Mouse (Mus musculus) kidney, adult 18-20 months (tissue): ENCODE results near the gene Rab31.

Experiments
- DNase-seq: peaks from one replicate; pipeline ENCODE4 v3.0.0; 2021

Gene Rab31

DNA sequence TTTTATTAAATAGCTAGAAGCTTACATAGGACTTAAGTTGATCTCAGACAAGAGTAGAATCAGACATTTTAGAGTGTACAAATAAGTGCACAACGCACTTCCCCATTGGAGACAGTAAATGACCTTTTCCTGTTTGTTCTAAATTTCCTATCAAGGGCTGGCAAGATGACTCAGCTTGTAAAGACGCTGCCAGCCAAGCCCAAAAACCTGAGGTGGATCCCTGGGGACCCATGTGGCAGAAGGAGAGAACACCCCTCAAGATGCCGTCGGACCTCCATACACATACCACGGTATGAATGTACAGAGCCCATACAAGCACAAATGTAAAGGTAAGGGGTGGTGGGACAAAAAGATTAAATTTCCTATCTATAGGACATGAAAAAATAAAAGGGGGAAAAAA, 35.4 kb downstream of the Rab31 start:
- no peak for DNase-seq

DNA sequence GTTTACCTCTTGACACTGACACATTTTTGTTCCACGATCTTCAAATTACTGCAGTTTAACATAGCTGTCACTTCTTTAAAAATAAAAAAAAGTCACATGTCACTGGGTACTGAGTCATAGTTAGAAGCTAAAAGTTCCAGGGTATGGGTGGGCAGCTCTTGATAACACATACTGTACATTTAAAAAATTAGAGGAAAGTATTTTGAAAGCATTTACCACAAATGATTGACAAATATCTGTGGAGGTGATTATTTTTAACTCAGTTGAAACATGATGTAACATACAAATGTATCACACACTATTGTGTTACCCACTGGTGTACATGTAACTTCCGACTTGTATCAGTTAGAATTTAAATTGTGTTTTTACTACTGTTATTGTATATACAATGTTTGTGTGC, 37.5 kb downstream of the Rab31 start:
- no peak for DNase-seq

GRCm38 (mm10) chr17:65732666-65733065, 39.9 kb downstream of the Rab31 start:
- no peak for DNase-seq

DNA sequence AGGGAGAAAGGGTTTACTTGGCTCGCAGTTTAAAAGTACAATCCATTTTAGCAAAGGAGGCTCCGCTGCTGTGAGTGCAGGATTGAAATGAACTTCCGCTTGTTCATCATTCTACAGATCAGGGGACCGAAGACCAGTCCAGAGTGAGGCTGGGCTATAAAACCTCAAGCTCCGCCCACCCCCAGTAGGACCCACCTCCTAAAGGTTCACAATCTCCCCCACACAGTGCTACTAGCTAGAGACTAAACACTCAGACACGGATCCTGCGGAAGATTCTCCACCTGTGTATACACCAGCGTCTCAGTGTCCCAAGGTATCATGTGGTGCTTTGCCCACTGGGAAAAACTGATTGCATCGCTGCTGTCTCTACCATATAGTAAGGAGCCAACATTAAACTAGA, 40.8 kb downstream of the Rab31 start:
- no peak for DNase-seq

DNA sequence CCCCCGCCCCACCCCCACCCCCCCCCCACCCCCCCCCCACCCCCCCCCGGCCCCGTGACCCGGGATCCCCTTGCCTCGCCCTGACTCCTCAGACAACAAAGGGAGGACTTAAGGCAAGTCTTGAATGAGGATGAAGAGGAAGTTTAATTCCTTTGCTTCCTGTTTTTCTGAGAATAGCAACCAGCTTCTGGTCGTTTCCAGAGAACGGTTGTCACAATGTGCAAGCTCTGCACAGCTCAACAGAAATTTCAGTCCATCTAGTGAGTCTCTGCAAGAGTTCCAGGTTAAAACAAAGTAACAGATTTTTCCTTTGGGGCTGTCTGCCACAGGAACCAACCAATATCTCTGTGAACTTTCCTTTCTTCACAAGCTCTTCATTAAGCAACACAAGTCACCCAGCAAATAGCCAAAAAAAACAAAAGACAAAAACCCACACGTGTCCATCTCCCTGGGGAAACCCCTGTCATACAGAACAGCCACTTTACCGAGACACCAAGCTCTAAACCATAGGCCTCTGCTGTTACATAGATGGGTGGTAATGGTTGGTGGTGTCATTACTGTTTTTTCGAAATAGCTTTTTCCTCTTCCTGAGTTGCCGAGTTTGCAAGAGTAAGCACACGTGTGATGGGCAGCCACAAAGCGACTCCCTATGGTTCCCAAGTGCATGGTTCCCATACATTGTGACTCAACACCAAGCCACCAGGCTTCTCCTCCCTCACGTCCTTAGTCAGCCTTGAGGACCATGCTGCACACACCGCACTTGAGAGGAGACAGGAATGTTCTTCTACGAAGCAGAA, 42.4 kb downstream of the Rab31 start:
- DNase-seq, result no peak

DNA sequence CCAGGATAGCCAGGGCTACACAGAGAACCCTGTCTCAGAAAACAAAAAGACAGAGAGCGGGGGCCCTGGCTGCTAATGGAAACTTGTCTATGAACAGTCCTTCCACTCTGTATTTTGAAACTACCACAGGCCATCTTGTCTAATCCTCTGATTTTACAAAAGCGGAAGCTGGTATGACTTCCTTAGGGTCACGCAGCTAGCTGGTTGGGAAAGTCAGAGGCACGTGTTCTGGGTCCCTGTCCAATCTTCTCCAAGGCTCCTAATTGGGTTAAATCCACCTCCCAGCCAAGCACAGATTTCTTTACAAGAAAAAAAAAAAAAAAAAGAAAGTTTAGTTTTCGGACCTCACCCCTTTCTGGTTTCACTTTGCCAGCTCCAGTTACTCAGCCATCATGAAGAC, 45.8 kb downstream of the Rab31 start:
- DNase-seq, result no peak

DNA sequence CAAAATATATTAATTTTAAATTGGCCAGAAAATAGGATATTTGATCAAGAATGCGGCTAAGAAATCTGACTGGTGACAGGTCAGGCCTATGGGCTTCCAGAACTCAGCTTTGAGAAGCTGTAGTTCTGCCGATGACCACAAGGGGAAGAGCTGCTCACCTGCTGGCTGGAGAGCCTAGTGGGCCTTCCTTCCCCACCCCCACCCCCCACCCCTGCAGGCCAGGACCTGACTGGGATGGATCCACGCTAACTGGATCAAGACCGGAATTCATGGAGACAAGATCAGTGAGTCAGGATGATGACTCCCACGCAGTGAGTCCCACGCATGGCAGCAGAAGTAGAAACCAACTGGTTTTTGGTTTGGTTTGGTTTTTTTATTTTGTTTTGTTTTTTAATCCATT, 46.3 kb downstream of the Rab31 start:
- DNase-seq, result no peak

- DNase-seq, result no peak
These were observed 46.7 kb downstream of the Rab31 start for GRCm38 (mm10) chr17:65725814-65726213.

GRCm38 (mm10) chr17:65725381-65725780, 47.2 kb downstream of the Rab31 start:
- no peak for DNase-seq

DNA sequence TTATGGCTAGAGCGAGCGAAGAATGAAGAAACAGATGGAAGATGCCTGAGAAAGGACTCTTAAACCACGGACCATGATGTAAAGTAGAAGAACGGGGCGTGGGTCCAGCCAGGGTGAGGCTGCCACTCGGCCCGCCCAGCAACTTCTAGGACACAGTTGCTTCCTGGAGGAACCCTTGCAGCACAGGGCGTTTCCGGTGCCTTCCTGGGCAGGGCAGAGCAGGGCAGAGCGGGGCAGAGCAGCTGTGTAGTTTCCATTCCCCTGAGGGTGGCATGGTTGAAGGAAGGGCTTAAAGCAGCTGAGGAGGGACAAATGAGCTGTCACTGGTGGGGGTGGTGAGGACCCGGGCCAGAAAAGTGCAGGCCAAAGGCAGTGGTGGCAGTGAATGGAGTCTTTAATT, 48.3 kb downstream of the Rab31 start:
- peak; percentile 24 for DNase-seq

GRCm38 (mm10) chr17:65723633-65724032, 48.9 kb downstream of the Rab31 start:
- DNase-seq, result peak; percentile 47

GRCm38 (mm10) chr17:65721330-65721729, 51.2 kb downstream of the Rab31 start:
- no peak for DNase-seq

DNA sequence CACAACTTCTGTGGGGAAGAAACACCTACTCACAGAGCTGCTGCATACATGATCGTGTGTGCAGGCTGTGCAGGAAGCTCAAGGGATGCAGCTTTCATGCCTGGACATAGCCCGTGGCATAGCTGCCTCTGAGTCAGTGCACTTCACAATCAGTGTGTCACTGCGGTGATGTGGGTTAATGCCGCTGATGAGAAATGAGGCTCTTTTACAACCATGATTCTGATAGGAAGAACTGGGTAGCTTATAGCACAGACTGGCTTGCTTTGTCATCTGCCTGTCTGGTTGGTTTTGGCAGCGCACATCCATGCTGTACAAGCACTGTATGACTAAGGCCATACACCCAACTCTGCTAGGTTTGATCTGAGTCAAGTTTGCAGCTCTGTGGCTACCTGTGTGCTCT, 52.7 kb downstream of the Rab31 start:
- DNase-seq, result no peak

DNA sequence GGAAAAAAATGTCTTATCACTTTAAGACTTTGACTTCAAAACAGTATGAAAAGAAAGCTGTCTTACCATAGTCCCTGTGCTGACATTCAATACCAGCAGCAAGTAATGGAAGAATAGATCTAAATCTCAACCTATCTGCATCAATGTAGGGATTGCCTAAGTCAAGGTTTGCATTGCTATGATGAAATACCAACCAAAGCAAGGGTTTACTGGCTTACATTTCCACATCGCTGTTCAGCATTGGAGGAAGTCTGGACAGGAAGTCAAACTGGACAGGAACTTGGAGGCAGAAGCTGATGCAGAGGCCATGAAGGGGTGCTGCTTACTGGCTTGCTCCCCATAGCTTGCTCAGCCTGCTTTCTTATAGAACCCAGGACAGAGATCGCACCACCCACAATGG, 54.0 kb downstream of the Rab31 start:
- no peak for DNase-seq

- no peak for DNase-seq
These were observed 54.8 kb downstream of the Rab31 start for GRCm38 (mm10) chr17:65717658-65718199.

- DNase-seq, result no peak
These were observed 58.5 kb downstream of the Rab31 start for GRCm38 (mm10) chr17:65714060-65714459.

GRCm38 (mm10) chr17:65712861-65713535, 59.6 kb downstream of the Rab31 start:
- no peak for DNase-seq

GRCm38 (mm10) chr17:65711779-65712178, 60.8 kb downstream of the Rab31 start:
- no peak for DNase-seq

DNA sequence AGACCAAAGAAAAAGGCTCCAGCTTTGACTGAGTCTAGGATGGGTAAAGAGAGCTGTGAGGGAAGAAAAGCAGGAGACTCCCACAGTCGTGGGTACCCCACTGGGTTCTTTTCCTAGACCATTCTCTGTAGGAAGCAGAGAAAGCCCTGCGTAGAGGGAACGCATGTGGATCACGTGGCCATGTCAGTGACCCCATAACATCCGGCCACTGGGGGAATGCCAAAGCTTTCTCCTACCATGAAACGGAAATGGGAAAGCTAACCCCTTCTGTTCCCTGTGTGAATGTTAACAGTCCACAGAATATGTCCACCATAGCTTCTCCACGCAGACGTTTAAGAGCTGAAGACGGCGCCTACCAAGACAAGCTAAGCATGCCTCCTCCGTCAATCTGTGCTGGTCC, 62.0 kb downstream of the Rab31 start:
- peak; percentile 40 for DNase-seq

- DNase-seq, result peak; percentile 75
These were observed 66.3 kb downstream of the Rab31 start for GRCm38 (mm10) chr17:65706220-65706619.

GRCm38 (mm10) chr17:65703527-65704391, 68.8 kb downstream of the Rab31 start:
- DNase-seq, result no peak

DNA sequence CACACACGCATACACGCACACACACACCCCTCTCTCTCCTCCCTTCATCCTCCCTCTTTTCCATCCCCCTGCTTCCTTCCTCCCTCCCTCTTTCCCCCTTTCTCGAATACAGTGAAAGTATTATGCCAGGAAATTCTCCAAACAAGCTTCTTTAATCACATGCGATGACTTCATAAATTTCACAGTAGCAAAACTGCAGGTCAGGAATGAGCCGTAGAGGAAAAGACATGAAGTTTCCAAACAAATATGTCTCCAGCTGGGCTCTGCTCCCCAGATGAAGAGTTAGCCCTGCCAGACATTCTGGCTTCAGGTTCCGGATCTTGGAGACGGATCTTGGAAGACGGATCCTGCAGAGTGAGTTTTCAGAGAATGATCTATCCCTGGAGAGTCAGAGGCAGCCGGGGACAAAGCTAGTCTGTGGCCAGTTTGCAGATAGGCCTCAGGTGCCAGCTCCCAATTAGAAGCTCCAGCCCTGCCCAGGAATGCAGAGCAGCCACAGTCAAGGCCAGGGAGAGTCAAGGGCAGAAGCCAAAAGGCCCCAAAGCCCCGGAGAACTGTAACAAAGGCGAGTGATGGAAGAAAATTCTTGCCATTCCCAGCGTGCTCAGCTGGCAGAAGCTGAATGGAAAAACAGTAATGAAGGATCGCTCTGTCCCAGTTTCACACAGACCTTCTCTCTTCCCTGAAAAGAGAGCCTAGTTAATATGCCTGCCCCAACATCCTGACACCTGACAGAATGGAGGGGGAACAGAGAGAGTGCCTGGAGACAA, 70.6 kb downstream of the Rab31 start:
- peak; percentile 65 for DNase-seq
